Mouse (Mus musculus): ENCODE measurements at regions not wholly inside any gene's neighbourhood (a gene's known extent, or its start where the extent isn't known, plus 50 kb on each side); places are given as distances from the start of the nearest gene placed in this dataset.

DNA sequence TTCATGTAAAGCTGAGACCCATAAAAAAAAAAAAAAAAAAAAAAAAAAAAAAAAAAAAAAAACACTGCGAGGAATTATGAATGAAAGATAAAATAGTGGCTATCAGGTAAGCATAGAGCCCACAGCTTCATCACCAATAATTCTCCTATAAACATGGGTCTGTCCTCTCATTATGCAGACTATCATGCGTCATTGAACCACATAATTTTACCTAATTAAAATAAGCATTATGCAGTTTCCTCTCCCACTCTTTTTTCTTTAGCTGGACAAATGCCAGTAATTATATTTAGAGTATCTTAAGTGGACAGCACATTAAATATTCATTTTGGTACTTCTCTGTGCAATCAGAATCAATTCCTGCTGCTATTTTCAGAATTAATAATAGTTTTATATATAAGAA, 1539.2 kb upstream of the Slc10a2 start:
- TF ChIP-seq CTCF (IDR thresholded peaks at IDR 0.05; ENCODE audit: low read depth, low read length) = no peak
- no peak for TF ChIP-seq POLR2A (IDR thresholded peaks at IDR 0.05; ENCODE audit: borderline replicate concordance, low read depth, low read length)

Data from bone marrow macrophage, adult 2 months (primary cell).